Mouse (Mus musculus) ES-Bruce4 (cell line): ENCODE measurements around the gene Gm28551.

Experiments used
- CTCF ChIP-seq: IDR thresholded peaks from one replicate; pipeline ENCODE4 v1.8.1; 2011; ENCODE audit warnings: low read depth, low read length
- EP300 ChIP-seq: IDR thresholded peaks from 2 replicates; pipeline ENCODE4 v1.6.1; 2011; ENCODE audit warnings: low read depth, low read length; ENCODE audit not compliant: insufficient read depth

DNA sequence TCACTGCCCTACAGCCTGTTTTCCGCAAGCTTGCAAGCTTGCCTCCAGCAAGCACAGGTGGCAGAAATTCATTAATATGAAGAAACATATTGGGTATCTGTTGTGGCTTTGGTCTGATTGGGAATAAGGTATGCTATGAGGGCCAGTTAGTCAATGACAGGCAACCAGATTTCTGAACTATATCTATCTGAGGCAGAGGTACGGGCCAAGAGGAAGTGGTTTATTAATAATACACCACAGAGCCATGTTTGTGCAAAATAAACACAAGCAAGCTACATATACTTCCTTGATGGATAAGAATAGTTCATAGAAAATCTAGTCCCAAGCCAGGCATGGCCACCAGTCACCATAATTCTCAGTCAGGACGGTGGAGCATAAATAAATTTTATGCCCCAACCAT is 25.3 kb upstream of the Gm28551 start:
- TF ChIP-seq EP300 (no peak), CTCF (no peak)
